Mouse (Mus musculus) kidney, postnatal 0 days (tissue): ENCODE measurements at regions not wholly inside any gene's neighbourhood (a gene's known extent, or its start where the extent isn't known, plus 50 kb on each side); places are given as distances from the start of the nearest gene placed in this dataset.

Experiments
- ATAC-seq: fragments of 200-750 bp; cut with Nextera tagmentation; replicated peaks from 2 replicates; pipeline ENCODE4 v1.8.0; 2017; ENCODE audit warnings: low read depth, moderate number of reproducible peaks, moderate TSS enrichment, moderate library complexity; ENCODE audit not compliant: low FRiP score
- DNase-seq: peaks from one replicate; pipeline ENCODE4 v3.0.0-alpha.2; 2016; ENCODE audit warnings: low spot score
- H3K27ac ChIP-seq: fragments of 300-500 bp; sonication (generic); 2 replicates; pipeline ENCODE4 v1.5.1; 2014; ENCODE audit warnings: mild to moderate bottlenecking
- H3K27me3 ChIP-seq: fragments of 300-500 bp; sonication (generic); 2 replicates; pipeline ENCODE4 v1.6.1; 2014; ENCODE audit warnings: low read length, mixed read lengths; ENCODE audit not compliant: insufficient read depth
- H3K36me3 ChIP-seq: fragments of 300-500 bp; sonication (generic); 2 replicates; pipeline ENCODE4 v1.6.1; 2014; ENCODE audit warnings: low read length, mixed read lengths; ENCODE audit not compliant: insufficient read depth
- H3K4me1 ChIP-seq: fragments of 300-500 bp; sonication (generic); replicated peaks from 2 replicates; pipeline ENCODE4 v1.6.1; 2014; ENCODE audit warnings: antibody characterized with exemption, low read length, mixed read lengths; ENCODE audit not compliant: insufficient read depth
- H3K4me2 ChIP-seq: fragments of 300-500 bp; sonication (generic); 2 replicates; pipeline ENCODE4 v1.6.1; 2014; ENCODE audit warnings: mild to moderate bottlenecking, low read length, moderate library complexity, mixed read lengths
- H3K4me3 ChIP-seq: fragments of 300-500 bp; sonication (generic); replicated peaks from 2 replicates; pipeline ENCODE4 v1.5.1; 2014; ENCODE audit warnings: low read depth, low read length
- H3K9ac ChIP-seq: fragments of 300-500 bp; sonication (generic); 2 replicates; pipeline ENCODE4 v1.6.1; 2014; ENCODE audit warnings: low read depth, low read length
- H3K9me3 ChIP-seq: fragments of 300-500 bp; sonication (generic); replicated peaks from 2 replicates; pipeline ENCODE4 v1.6.1; 2016; ENCODE audit warnings: low read length, inconsistent platforms, mixed read lengths
- CTCF ChIP-seq: IDR thresholded peaks from 2 replicates; pipeline ENCODE4 v1.5.1; 2016; ENCODE audit warnings: antibody characterized with exemption, low read depth, mild to moderate bottlenecking, moderate library complexity
- WGBS: fragments of 180-500 bp; shearing (Covaris S2); extraction: QIAGEN DNeasy Blood & Tissue Kit; methylation state at CpG from one replicate; pipeline ENCODE4 v1.1.7; 2014; 5-methylcytosine and 5-hydroxymethylcytosine counted together

- H3K9me3 ChIP-seq = no peaks in the 10 kb centered on the region
- TF ChIP-seq CTCF = no peak
- WGBS = 74% methylated on average over 1 of the region's 1 CpGs
- no peak overlapping the region for H3K4me3 ChIP-seq
- no peak overlapping the region for H3K4me2 ChIP-seq
- no peak for DNase-seq
- H3K9ac ChIP-seq = no peak overlapping the region
- H3K27me3 ChIP-seq = no peaks in the 10 kb centered on the region
- no peak for ATAC-seq
- H3K4me1 ChIP-seq = no peaks in the 10 kb centered on the region
- no peaks in the 10 kb centered on the region for H3K36me3 ChIP-seq
- no peak overlapping the region for H3K27ac ChIP-seq
Measured at GRCm38 (mm10) chr4:67473034-67473433, 645.6 kb downstream of the Tlr4 start.

- WGBS = 12% methylated on average over 6 of the region's 6 CpGs
- no peak overlapping the region for H3K27ac ChIP-seq
- H3K4me3 ChIP-seq = no peak overlapping the region
- no peak for ATAC-seq
- no peak overlapping the region for H3K4me2 ChIP-seq
- peak; percentile 72 for TF ChIP-seq CTCF
- peak; percentile 81 for DNase-seq
- H3K27me3 ChIP-seq = no peaks in the 10 kb centered on the region
- no peaks in the 10 kb centered on the region for H3K4me1 ChIP-seq
- no peaks in the 10 kb centered on the region for H3K9me3 ChIP-seq
- H3K9ac ChIP-seq = no peak overlapping the region
- no peaks in the 10 kb centered on the region for H3K36me3 ChIP-seq
Measured at GRCm38 (mm10) chr4:67477264-67477845, 650.0 kb downstream of the Tlr4 start.

GRCm38 (mm10) chr4:67478081-67478480, 650.7 kb downstream of the Tlr4 start:
- H3K36me3 ChIP-seq = no peaks in the 10 kb centered on the region
- no peaks in the 10 kb centered on the region for H3K4me1 ChIP-seq
- H3K27me3 ChIP-seq = no peaks in the 10 kb centered on the region
- 60% methylated on average over 2 of the region's 2 CpGs for WGBS
- H3K27ac ChIP-seq = no peak overlapping the region
- H3K9me3 ChIP-seq = no peaks in the 10 kb centered on the region
- ATAC-seq = no peak
- no peak for DNase-seq
- TF ChIP-seq CTCF = no peak
- no peak overlapping the region for H3K4me3 ChIP-seq
- H3K9ac ChIP-seq = no peak overlapping the region
- no peak overlapping the region for H3K4me2 ChIP-seq

- ATAC-seq = no peak
- H3K27ac ChIP-seq = no peak overlapping the region
- H3K4me3 ChIP-seq = no peak overlapping the region
- WGBS = 77% methylated on average over 4 of the region's 4 CpGs
- no peaks in the 10 kb centered on the region for H3K9me3 ChIP-seq
- DNase-seq = no peak
- no peaks in the 10 kb centered on the region for H3K4me1 ChIP-seq
- no peaks in the 10 kb centered on the region for H3K36me3 ChIP-seq
- no peak for TF ChIP-seq CTCF
- H3K27me3 ChIP-seq = no peaks in the 10 kb centered on the region
- no peak overlapping the region for H3K4me2 ChIP-seq
- no peak overlapping the region for H3K9ac ChIP-seq
Measured at GRCm38 (mm10) chr4:67522235-67522634, 694.9 kb downstream of the Tlr4 start.

GRCm38 (mm10) chr4:67523158-67523557, 695.8 kb downstream of the Tlr4 start:
- Histone ChIP-seq H3K4me3 (no peak overlapping the region), H3K27ac (no peak overlapping the region), H3K4me2 (no peak overlapping the region), H3K27me3 (no peaks in the 10 kb centered on the region), H3K9me3 (no peaks in the 10 kb centered on the region), H3K4me1 (no peaks in the 10 kb centered on the region), H3K36me3 (no peaks in the 10 kb centered on the region), H3K9ac (no peak overlapping the region)
- 72% methylated on average over 2 of the region's 2 CpGs for WGBS
- no peak for TF ChIP-seq CTCF
- ATAC-seq (no peak), DNase-seq (no peak)

- WGBS = 67% methylated on average over 3 of the region's 3 CpGs
Measured at GRCm38 (mm10) chr4:67529586-67529985, 702.2 kb downstream of the Tlr4 start.

GRCm38 (mm10) chr4:67539466-67539865, 712.1 kb downstream of the Tlr4 start:
- Histone ChIP-seq H3K4me1 (no peaks in the 10 kb centered on the region), H3K9ac (no peak overlapping the region), H3K27ac (no peak overlapping the region), H3K4me2 (no peak overlapping the region), H3K9me3 (no peaks in the 10 kb centered on the region), H3K36me3 (no peaks in the 10 kb centered on the region), H3K4me3 (no peak overlapping the region), H3K27me3 (no peaks in the 10 kb centered on the region)
- TF ChIP-seq CTCF = no peak
- 16% methylated on average over 5 of the region's 5 CpGs for WGBS
- ATAC-seq (peak; percentile 77), DNase-seq (peak; percentile 78)

More at GRCm38 (mm10) chr4:67529586-67529985, 702.2 kb downstream of the Tlr4 start:
- Histone ChIP-seq H3K4me2 (no peak overlapping the region), H3K9me3 (no peaks in the 10 kb centered on the region), H3K36me3 (no peaks in the 10 kb centered on the region), H3K4me1 (no peaks in the 10 kb centered on the region), H3K9ac (no peak overlapping the region), H3K4me3 (no peak overlapping the region), H3K27ac (no peak overlapping the region), H3K27me3 (no peaks in the 10 kb centered on the region)
- DNase-seq = no peak
- no peak for TF ChIP-seq CTCF
- ATAC-seq = no peak
